Mouse (Mus musculus) midbrain, postnatal 0 days (tissue): ENCODE results near the gene Drd1. TPM values are rescaled to one million over a fixed set of nuclear protein-coding genes. Genes with fewer than 3 reads are reported as not detected.

Source experiments
- ATAC-seq: fragments of 200-750 bp; cut with Nextera tagmentation; 2 replicates; pipeline ENCODE4 v1.8.0; 2017; ENCODE audit warnings: moderate number of reproducible peaks, mild to moderate bottlenecking, moderate TSS enrichment, moderate library complexity; ENCODE audit not compliant: low FRiP score
- DNase-seq: peaks from one replicate; pipeline ENCODE4 v3.0.0-alpha.2; 2015; ENCODE audit warnings: low spot score
- H3K27ac ChIP-seq: fragments of 300-500 bp; sonication (generic); 2 replicates; pipeline ENCODE4 v1.5.1; 2014; ENCODE audit warnings: low read depth, mild to moderate bottlenecking, low read length, mixed read lengths
- H3K27me3 ChIP-seq: fragments of 300-500 bp; sonication (generic); 2 replicates; pipeline ENCODE4 v1.6.1; 2014; ENCODE audit warnings: low read length, control low read depth, mixed read lengths; ENCODE audit not compliant: insufficient read depth
- H3K36me3 ChIP-seq: fragments of 300-500 bp; sonication (generic); 2 replicates; pipeline ENCODE4 v1.6.1; 2014; ENCODE audit warnings: low read length, control low read depth, mixed read lengths; ENCODE audit not compliant: insufficient read depth
- H3K4me1 ChIP-seq: fragments of 300-500 bp; sonication (generic); 2 replicates; pipeline ENCODE4 v1.6.1; 2014; ENCODE audit warnings: mild to moderate bottlenecking, control low read depth, antibody characterized with exemption, low read length, mixed read lengths; ENCODE audit not compliant: insufficient read depth
- H3K4me2 ChIP-seq: fragments of 300-500 bp; sonication (generic); 2 replicates; pipeline ENCODE4 v1.6.1; 2014; ENCODE audit warnings: low read depth, mild to moderate bottlenecking, low read length, mixed read lengths; ENCODE audit not compliant: poor library complexity, severe bottlenecking
- H3K4me3 ChIP-seq: fragments of 300-500 bp; sonication (generic); 2 replicates; pipeline ENCODE4 v1.5.1; 2014; ENCODE audit warnings: low read depth, mild to moderate bottlenecking, low read length, moderate library complexity
- H3K9ac ChIP-seq: fragments of 300-500 bp; sonication (generic); replicated peaks from 2 replicates; pipeline ENCODE4 v1.6.1; 2014; ENCODE audit warnings: mild to moderate bottlenecking, low read length, moderate library complexity, mixed read lengths; ENCODE audit not compliant: poor library complexity, severe bottlenecking
- H3K9me3 ChIP-seq: fragments of 300-500 bp; sonication (generic); 2 replicates; pipeline ENCODE4 v1.6.1; 2016; ENCODE audit warnings: low read length, control low read depth
- CTCF ChIP-seq: IDR thresholded peaks from 2 replicates; pipeline ENCODE4 v1.5.1; 2016; ENCODE audit warnings: antibody characterized with exemption, mild to moderate bottlenecking
- WGBS: fragments of 180-500 bp; shearing (Covaris S2); extraction: QIAGEN DNeasy Blood & Tissue Kit; methylation state at CpG from one replicate; pipeline ENCODE4 v1.1.7; 2014; 5-methylcytosine and 5-hydroxymethylcytosine counted together
- polyA plus RNA-seq: library from polyadenylated mRNA; unstranded; fragments of >200 nt; fragmentation: Nextera tagmentation; extraction: Ambion mirVana; gene quantifications from 2 replicates; pipeline ENCODE4 v1.2.1, GENCODE M21; 2015
- total RNA-seq: library from RNA; depleted of rRNA; stranded (reverse); fragments of >200 nt; gene quantifications from 2 replicates; pipeline ENCODE4 v1.2.3, GENCODE M21; 2014; rRNA removed

Drd1 gene
- 2.1 and 3.4 TPM in 2 replicates for total RNA-seq
- polyA plus RNA-seq: 1.9 and 2.4 TPM in 2 replicates

- WGBS: 0% methylated on average over 30 of the region's 31 CpGs
- ATAC-seq: peak; percentile 60
Measured at GRCm38 (mm10) chr13:54055448-54055861, at the start of gene Drd1. Gene Drd1, minus strand, starts transcription at chr13:54055705.

GRCm38 (mm10) chr13:54103866-54104265, 48.4 kb upstream of the Drd1 start:
- H3K27me3 ChIP-seq: no peaks in the 10 kb centered on the region
- no peaks in the 10 kb centered on the region for H3K9me3 ChIP-seq
- no peak overlapping the region for H3K4me2 ChIP-seq
- DNase-seq (no peak), ATAC-seq (no peak)
- H3K4me3 ChIP-seq: no peak overlapping the region
- no peak overlapping the region for H3K27ac ChIP-seq
- WGBS: 86% methylated on average over 10 of the region's 10 CpGs
- no peak for TF ChIP-seq CTCF
- H3K36me3 ChIP-seq: peaks cover 19% of the 10 kb centered on the region
- no peaks in the 10 kb centered on the region for H3K4me1 ChIP-seq
- no peak overlapping the region for H3K9ac ChIP-seq

More at GRCm38 (mm10) chr13:54055448-54055861, at the start of gene Drd1:
- peak within 1 kb of the TSS; percentile 98 for H3K4me2 ChIP-seq
- peak; percentile 89 for TF ChIP-seq CTCF
- no peaks in the 10 kb centered on the region; the same call in 1 of the 2 replicates for H3K4me1 ChIP-seq
- H3K27ac ChIP-seq: no peak within 1 kb of the TSS
- H3K27me3 ChIP-seq: no peaks in the 10 kb centered on the region; the same call in 1 of the 2 replicates
- H3K36me3 ChIP-seq: no peaks in the 10 kb centered on the region
- no peaks in the 10 kb centered on the region for H3K9me3 ChIP-seq
- peak; percentile 72 for DNase-seq
- peak within 1 kb of the TSS; percentile 46 for H3K4me3 ChIP-seq
- peak within 1 kb of the TSS; percentile 56 for H3K9ac ChIP-seq

- no peak for ATAC-seq
- WGBS: 86% methylated on average over 3 of the region's 3 CpGs
- TF ChIP-seq CTCF: no peak
- no peaks in the 10 kb centered on the region for H3K4me1 ChIP-seq
- H3K9me3 ChIP-seq: no peaks in the 10 kb centered on the region
- H3K4me2 ChIP-seq: no peak overlapping the region
- H3K4me3 ChIP-seq: no peak overlapping the region
- no peak overlapping the region for H3K9ac ChIP-seq
- H3K27me3 ChIP-seq: no peaks in the 10 kb centered on the region
- DNase-seq: no peak
- H3K27ac ChIP-seq: no peak overlapping the region
- H3K36me3 ChIP-seq: peaks cover 19% of the 10 kb centered on the region
Measured at GRCm38 (mm10) chr13:54103271-54103670, 47.8 kb upstream of the Drd1 start.

GRCm38 (mm10) chr13:54102061-54102460, 46.6 kb upstream of the Drd1 start:
- WGBS: 95% methylated on average over 3 of the region's 3 CpGs
- H3K27me3 ChIP-seq: no peaks in the 10 kb centered on the region
- no peak overlapping the region for H3K4me3 ChIP-seq
- no peaks in the 10 kb centered on the region for H3K4me1 ChIP-seq
- no peaks in the 10 kb centered on the region for H3K9me3 ChIP-seq
- H3K9ac ChIP-seq: no peak overlapping the region
- H3K36me3 ChIP-seq: peaks cover 21% of the 10 kb centered on the region
- no peak overlapping the region for H3K4me2 ChIP-seq
- DNase-seq (no peak), ATAC-seq (no peak)
- no peak overlapping the region for H3K27ac ChIP-seq
- TF ChIP-seq CTCF: no peak

GRCm38 (mm10) chr13:54101031-54101820, 45.7 kb upstream of the Drd1 start:
- no peaks in the 10 kb centered on the region for H3K27me3 ChIP-seq
- no peak for TF ChIP-seq CTCF
- DNase-seq (no peak), ATAC-seq (no peak)
- H3K36me3 ChIP-seq: peaks cover 18% of the 10 kb centered on the region
- 93% methylated on average over 15 of the region's 15 CpGs for WGBS
- H3K27ac ChIP-seq: no peak overlapping the region
- no peak overlapping the region for H3K9ac ChIP-seq
- no peaks in the 10 kb centered on the region for H3K4me1 ChIP-seq
- no peak overlapping the region for H3K4me3 ChIP-seq
- H3K4me2 ChIP-seq: no peak overlapping the region
- H3K9me3 ChIP-seq: no peaks in the 10 kb centered on the region

GRCm38 (mm10) chr13:54097797-54098196, 42.3 kb upstream of the Drd1 start:
- 93% methylated on average over 6 of the region's 6 CpGs for WGBS
- H3K4me2 ChIP-seq: no peak overlapping the region
- H3K27ac ChIP-seq: no peak overlapping the region
- TF ChIP-seq CTCF: no peak
- ATAC-seq (no peak), DNase-seq (no peak)
- no peak overlapping the region for H3K9ac ChIP-seq
- no peaks in the 10 kb centered on the region for H3K4me1 ChIP-seq
- H3K4me3 ChIP-seq: no peak overlapping the region
- peaks cover 27% of the 10 kb centered on the region for H3K36me3 ChIP-seq
- no peaks in the 10 kb centered on the region for H3K27me3 ChIP-seq
- H3K9me3 ChIP-seq: no peaks in the 10 kb centered on the region
